Mouse (Mus musculus): ENCODE data around the gene Fam102a.
"Not testable (repeated sequence)": the region's sequence is repeated elsewhere in the genome, so short reads cannot be mapped to it uniquely, and the experiment has no call there.

Fam102a gene

GRCm38 (mm10) chr2:32534733-32535471 lies at the start of gene Fam102a:
Fam102a (plus strand) TSS chr2:32535332.
- DNase-seq (ENCODE audit: low spot score) = peak; percentile 97

- DNase-seq (ENCODE audit: low spot score) = no peak
These were observed 49.4 kb upstream of the Fam102a start for GRCm38 (mm10) chr2:32485751-32486150.

- DNase-seq (ENCODE audit: low spot score) = no peak
These were observed 49.0 kb upstream of the Fam102a start for GRCm38 (mm10) chr2:32486155-32486554.

GRCm38 (mm10) chr2:32487124-32487623 lies 48.0 kb upstream of the Fam102a start:
- peak; percentile 92 for DNase-seq (ENCODE audit: low spot score)

- peak; percentile 74 for DNase-seq (ENCODE audit: low spot score)
These were observed 46.5 kb upstream of the Fam102a start for GRCm38 (mm10) chr2:32488679-32489078.

GRCm38 (mm10) chr2:32490730-32491129 lies 44.4 kb upstream of the Fam102a start:
- DNase-seq (ENCODE audit: low spot score) = not testable (repeated sequence)

- DNase-seq (ENCODE audit: low spot score) = no peak
These were observed 42.5 kb upstream of the Fam102a start for GRCm38 (mm10) chr2:32492661-32493060.

- DNase-seq (ENCODE audit: low spot score) = no peak
These were observed 41.8 kb upstream of the Fam102a start for GRCm38 (mm10) chr2:32493301-32493701.

GRCm38 (mm10) chr2:32494522-32494921 lies 40.6 kb upstream of the Fam102a start:
- no peak for DNase-seq (ENCODE audit: low spot score)

GRCm38 (mm10) chr2:32495185-32495726 lies 39.9 kb upstream of the Fam102a start:
- DNase-seq (ENCODE audit: low spot score) = no peak

- no peak for DNase-seq (ENCODE audit: low spot score)
These were observed 38.9 kb upstream of the Fam102a start for GRCm38 (mm10) chr2:32496190-32496589.

GRCm38 (mm10) chr2:32499365-32499764 lies 35.8 kb upstream of the Fam102a start:
- DNase-seq (ENCODE audit: low spot score) = no peak

GRCm38 (mm10) chr2:32500461-32500860 lies 34.7 kb upstream of the Fam102a start:
- DNase-seq (ENCODE audit: low spot score) = no peak

- no peak for DNase-seq (ENCODE audit: low spot score)
These were observed 33.3 kb upstream of the Fam102a start for GRCm38 (mm10) chr2:32501754-32502324.

GRCm38 (mm10) chr2:32502843-32503242 lies 32.3 kb upstream of the Fam102a start:
- peak; percentile 46 for DNase-seq (ENCODE audit: low spot score)

GRCm38 (mm10) chr2:32503588-32503987 lies 31.5 kb upstream of the Fam102a start:
- no peak for DNase-seq (ENCODE audit: low spot score)

GRCm38 (mm10) chr2:32505536-32505935 lies 29.6 kb upstream of the Fam102a start:
- DNase-seq (ENCODE audit: low spot score) = no peak

GRCm38 (mm10) chr2:32506673-32507668 lies 28.2 kb upstream of the Fam102a start:
- no peak for DNase-seq (ENCODE audit: low spot score)

GRCm38 (mm10) chr2:32507906-32508305 lies 27.2 kb upstream of the Fam102a start:
- no peak for DNase-seq (ENCODE audit: low spot score)

GRCm38 (mm10) chr2:32509287-32509686 lies 25.8 kb upstream of the Fam102a start:
- DNase-seq (ENCODE audit: low spot score) = no peak

GRCm38 (mm10) chr2:32509896-32510295 lies 25.2 kb upstream of the Fam102a start:
- DNase-seq (ENCODE audit: low spot score) = no peak

GRCm38 (mm10) chr2:32512592-32512991 lies 22.5 kb upstream of the Fam102a start:
- no peak for DNase-seq (ENCODE audit: low spot score)

All from urinary bladder, postnatal 25 days (tissue).